Mouse (Mus musculus) intestine, postnatal 0 days (tissue): ENCODE measurements around the gene Ifnz. TPM values are rescaled to one million over a fixed set of nuclear protein-coding genes. Genes with fewer than 3 reads are reported as not detected.
A peak's percentile ranks its signal among the peaks of the same experiment; 100 is the strongest.
"Not testable (repeated sequence)": the region's sequence is repeated elsewhere in the genome, so short reads cannot be mapped to it uniquely, and the experiment has no call there.

Source experiments
- ATAC-seq: fragments of 200-750 bp; cut with Nextera tagmentation; 2 replicates; pipeline ENCODE4 v1.8.0; 2017; ENCODE audit warnings: mild to moderate bottlenecking, moderate TSS enrichment, moderate library complexity
- H3K27ac ChIP-seq: fragments of 300-500 bp; sonication (generic); 2 replicates; pipeline ENCODE4 v1.5.1; 2014; ENCODE audit warnings: mild to moderate bottlenecking, low read depth, low read length, moderate library complexity
- H3K27me3 ChIP-seq: fragments of 300-500 bp; sonication (generic); replicated peaks from 2 replicates; pipeline ENCODE4 v1.6.1; 2014; ENCODE audit warnings: low read length, mixed read lengths; ENCODE audit not compliant: control insufficient read depth, insufficient read depth
- H3K36me3 ChIP-seq: fragments of 300-500 bp; sonication (generic); 2 replicates; pipeline ENCODE4 v1.6.1; 2014; ENCODE audit warnings: mild to moderate bottlenecking, moderate library complexity; ENCODE audit not compliant: control insufficient read depth, insufficient read depth
- H3K4me1 ChIP-seq: fragments of 300-500 bp; sonication (generic); replicated peaks from 2 replicates; pipeline ENCODE4 v1.6.1; 2014; ENCODE audit warnings: antibody characterized with exemption, low read length, mixed read lengths; ENCODE audit not compliant: control insufficient read depth, insufficient read depth
- H3K4me2 ChIP-seq: fragments of 300-500 bp; sonication (generic); replicated peaks from 2 replicates; pipeline ENCODE4 v1.6.1; 2014; ENCODE audit warnings: low read depth, mild to moderate bottlenecking, moderate library complexity
- H3K4me3 ChIP-seq: fragments of 300-500 bp; sonication (generic); 2 replicates; pipeline ENCODE4 v1.5.1; 2014; ENCODE audit warnings: low read depth, low read length
- H3K9ac ChIP-seq: fragments of 300-500 bp; sonication (generic); 2 replicates; pipeline ENCODE4 v1.6.1; 2014; ENCODE audit warnings: mild to moderate bottlenecking, low read depth, low read length
- H3K9me3 ChIP-seq: fragments of 300-500 bp; sonication (generic); 2 replicates; pipeline ENCODE4 v1.6.1; 2016; ENCODE audit warnings: mixed run types; ENCODE audit not compliant: control insufficient read depth
- CTCF ChIP-seq: sonication (generic); IDR thresholded peaks from 2 replicates; pipeline ENCODE4 v1.5.1; 2016; ENCODE audit warnings: low read depth, mild to moderate bottlenecking, control low read depth, antibody characterized with exemption, moderate library complexity
- WGBS: fragments of 180-500 bp; shearing (Covaris S2); extraction: QIAGEN DNeasy Blood & Tissue Kit; methylation state at CpG from one replicate; pipeline ENCODE4 v1.1.7; 2014; 5-methylcytosine and 5-hydroxymethylcytosine counted together
- polyA plus RNA-seq: library from polyadenylated mRNA; unstranded; fragments of >200 nt; fragmentation: Nextera tagmentation; extraction: Ambion mirVana; gene quantifications from 2 replicates; pipeline ENCODE4 v1.2.1, GENCODE M21; 2015

Ifnz gene
- polyA plus RNA-seq, 1 experiment from 2014 or later = 0.18 TPM

- not testable (repeated sequence) for H3K27ac ChIP-seq, H3K4me3 ChIP-seq, H3K9ac ChIP-seq, H3K4me2 ChIP-seq, H3K4me1 ChIP-seq, ATAC-seq, H3K9me3 ChIP-seq, H3K27me3 ChIP-seq, H3K36me3 ChIP-seq
- peak; percentile 53 for TF ChIP-seq CTCF
- WGBS = no CpG with 5 or more reads among the region's 34 CpGs
Observed at GRCm38 (mm10) chr4:88805761-88806160, 23.8 kb downstream of the Ifnz start.

GRCm38 (mm10) chr4:88815928-88816327, 34.0 kb downstream of the Ifnz start, which contains the start of gene Ifna7:
Gene Ifna7, plus strand, starts transcription at chr4:88816228.
- Histone ChIP-seq H3K27ac (no peak within 1 kb of the TSS), H3K4me2 (no peak within 1 kb of the TSS), H3K4me3 (no peak within 1 kb of the TSS), H3K9ac (no peak within 1 kb of the TSS), H3K4me1 (no peaks in the 10 kb centered on the region), H3K9me3 (no peaks in the 10 kb centered on the region), H3K27me3 (no peaks in the 10 kb centered on the region), H3K36me3 (no peaks in the 10 kb centered on the region)
- ATAC-seq = no peak
- WGBS = 52% methylated on average over 3 of the region's 3 CpGs
- no peak for TF ChIP-seq CTCF

GRCm38 (mm10) chr4:88819659-88820058, 37.7 kb downstream of the Ifnz start, which contains the start of gene Ifna11:
Gene Ifna11, plus strand, starts transcription at chr4:88819959.
- no peak for ATAC-seq
- TF ChIP-seq CTCF = no peak
- Histone ChIP-seq H3K4me3 (no peak within 1 kb of the TSS), H3K9ac (no peak within 1 kb of the TSS), H3K9me3 (no peaks in the 10 kb centered on the region), H3K4me1 (no peaks in the 10 kb centered on the region), H3K27ac (no peak within 1 kb of the TSS), H3K27me3 (no peaks in the 10 kb centered on the region), H3K36me3 (no peaks in the 10 kb centered on the region), H3K4me2 (no peak within 1 kb of the TSS)
- 70% methylated on average over 1 of the region's 1 CpGs for WGBS

- Histone ChIP-seq H3K27ac (no peak overlapping the region), H3K4me3 (no peak overlapping the region), H3K36me3 (no peaks in the 10 kb centered on the region), H3K9me3 (no peaks in the 10 kb centered on the region), H3K4me2 (no peak overlapping the region), H3K9ac (no peak overlapping the region), H3K27me3 (no peaks in the 10 kb centered on the region), H3K4me1 (no peaks in the 10 kb centered on the region)
- ATAC-seq = no peak
- WGBS = 24% methylated on average over 4 of the region's 4 CpGs
- TF ChIP-seq CTCF = peak; percentile 62
Observed at GRCm38 (mm10) chr4:88822995-88823394, 41.1 kb downstream of the Ifnz start.

GRCm38 (mm10) chr4:88827116-88827515, 45.2 kb downstream of the Ifnz start, which contains the start of gene Ifna6:
Gene Ifna6, plus strand, starts transcription at chr4:88827416.
- H3K4me1 ChIP-seq, H3K4me3 ChIP-seq, H3K36me3 ChIP-seq, H3K27me3 ChIP-seq, H3K4me2 ChIP-seq, H3K9ac ChIP-seq, ATAC-seq, H3K27ac ChIP-seq, H3K9me3 ChIP-seq: not testable (repeated sequence)

- no peak for ATAC-seq
Observed at GRCm38 (mm10) chr4:88830523-88830922, 48.6 kb downstream of the Ifnz start.

More at GRCm38 (mm10) chr4:88830523-88830922, 48.6 kb downstream of the Ifnz start:
- no peaks in the 10 kb centered on the region for H3K36me3 ChIP-seq
- H3K27me3 ChIP-seq = no peaks in the 10 kb centered on the region
- no peak overlapping the region for H3K9ac ChIP-seq
- no peaks in the 10 kb centered on the region for H3K9me3 ChIP-seq
- H3K4me2 ChIP-seq = no peak overlapping the region
- 34% methylated on average over 4 of the region's 4 CpGs for WGBS
- no peaks in the 10 kb centered on the region for H3K4me1 ChIP-seq
- no peak overlapping the region for H3K27ac ChIP-seq
- TF ChIP-seq CTCF = peak; percentile 58
- no peak overlapping the region for H3K4me3 ChIP-seq

Other genes starting within 250 kb of the Ifnz start
- not detected in 2 replicates for gene Ifna15, start 223.9 kb upstream of the Ifnz start, polyA plus RNA-seq
- not detected in 2 replicates for gene Ifna14, start 210.3 kb upstream of the Ifnz start, polyA plus RNA-seq
- gene Ifna9, start 189.7 kb upstream of the Ifnz start, polyA plus RNA-seq = not detected in 2 replicates
- not detected in 2 replicates for gene Ifna12, start 178.8 kb upstream of the Ifnz start, polyA plus RNA-seq
- gene C87499, start 147.7 kb upstream of the Ifnz start, polyA plus RNA-seq = not detected in 2 replicates
- not detected in 2 replicates for gene Ifna13, start 137.7 kb upstream of the Ifnz start, polyA plus RNA-seq
- not detected in 2 replicates for gene Ifna16, start 105.2 kb upstream of the Ifnz start, polyA plus RNA-seq
- not detected in 2 replicates for gene Ifna2, start 98.2 kb upstream of the Ifnz start, polyA plus RNA-seq
- gene Ifnab, start 90.8 kb upstream of the Ifnz start, polyA plus RNA-seq = not detected in 2 replicates
- gene Gm26566, start 60.3 kb upstream of the Ifnz start, polyA plus RNA-seq = 0.16 and 0.43 TPM in 2 replicates
- 40.5 and 42.5 TPM in 2 replicates for gene Klhl9, start 59.7 kb upstream of the Ifnz start, polyA plus RNA-seq
- gene Gm13271, start 27.3 kb upstream of the Ifnz start, polyA plus RNA-seq = not detected in 2 replicates
- gene Gm13283, start 22.0 kb upstream of the Ifnz start, polyA plus RNA-seq = 0.20 TPM in 1 of 2 replicates, not detected in the other
- 0.13 TPM in 1 of 2 replicates, not detected in the other for gene Gm13290, start 8.3 kb upstream of the Ifnz start, polyA plus RNA-seq
- gene Gm13289, start 5.2 kb upstream of the Ifnz start, polyA plus RNA-seq = not detected in 2 replicates
- not detected in 2 replicates for gene Gm13272, start 2.3 kb upstream of the Ifnz start, polyA plus RNA-seq
- gene Gm13276, start 3.6 kb downstream of the Ifnz start, polyA plus RNA-seq = not detected in 2 replicates
- not detected in 2 replicates for gene Gm13277, start 6.5 kb downstream of the Ifnz start, polyA plus RNA-seq
- gene Gm13278, start 9.4 kb downstream of the Ifnz start, polyA plus RNA-seq = not detected in 2 replicates
- gene Gm13275, start 12.4 kb downstream of the Ifnz start, polyA plus RNA-seq = not detected in 2 replicates
- not detected in 2 replicates for gene Gm13279, start 15.3 kb downstream of the Ifnz start, polyA plus RNA-seq
- gene Gm13285, start 17.5 kb downstream of the Ifnz start, polyA plus RNA-seq = 0.37 and 0.42 TPM in 2 replicates
- gene Gm13287, start 21.1 kb downstream of the Ifnz start, polyA plus RNA-seq = not detected in 2 replicates
- not detected in 2 replicates for gene Gm13288, start 23.4 kb downstream of the Ifnz start, polyA plus RNA-seq
- not detected in 2 replicates for gene Ifna7, start 34.1 kb downstream of the Ifnz start, polyA plus RNA-seq
- not detected in 2 replicates for gene Ifna11, start 37.8 kb downstream of the Ifnz start, polyA plus RNA-seq
- not detected in 2 replicates for gene Ifna6, start 45.3 kb downstream of the Ifnz start, polyA plus RNA-seq
- not detected in 2 replicates for gene Ifna5, start 53.4 kb downstream of the Ifnz start, polyA plus RNA-seq
- not detected in 2 replicates for gene Ifna4, start 59.7 kb downstream of the Ifnz start, polyA plus RNA-seq
- gene Ifna1, start 68.0 kb downstream of the Ifnz start, polyA plus RNA-seq = not detected in 2 replicates
- gene Ifne, start 98.1 kb downstream of the Ifnz start, polyA plus RNA-seq = not detected in 2 replicates